Comparison of ENCODE assay signal across 13 mouse cellular contexts in genomic region chrX:5469165-5469564, GRCm38 (mm10). TPM values are rescaled to one million over a fixed set of nuclear protein-coding genes. Genes with fewer than 3 reads are reported as not detected.
DNase-seq lines count a peak whose midpoint lies in the region; ATAC-seq and TF ChIP-seq lines count a peak whose summit lies in the region.
"Had no signal": no experiment of that assay in that cellular context is flagged by ENCODE, and none has a peak within 500 bp of the region (broad histone marks: within the 10 kb centered on the region; RNA-seq: fewer than 3 reads in every experiment).

Gene Mycs (minus strand): TSS chrX:5469265.

- H3K4me2 ChIP-seq in lung, embryonic 14.5 days, result peak within 1 kb of the TSS; percentile 7; the same call in 1 of the 2 replicates
- H3K4me2 ChIP-seq in lung, postnatal 0 days (replicated peaks; ENCODE audit: low read depth, low read length), result no peak within 1 kb of the TSS
- H3K4me2 ChIP-seq in forebrain, embryonic 12.5 days, result peak within 1 kb of the TSS; percentile 34
- H3K4me2 ChIP-seq in limb, embryonic 11.5 days (ENCODE audit: low read depth, severe bottlenecking), result peak within 1 kb of the TSS; percentile 22; the same call in 1 of the 2 replicates
- H3K4me2 ChIP-seq: liver, embryonic 13.5 days had no signal

- no peak for TF ChIP-seq CTCF in lung, embryonic 14.5 days (IDR thresholded peaks at IDR 0.05; ENCODE audit: low read depth)
- TF ChIP-seq CTCF in lung, postnatal 0 days (IDR thresholded peaks at IDR 0.05), result no peak
- TF ChIP-seq CTCF in testis, adult 2 months (IDR thresholded peaks at IDR 0.05; ENCODE audit: control insufficient read depth, insufficient read depth, insufficient replicate concordance, low read depth, low read length), result no peak

- no peak for TF ChIP-seq POLR2A in testis, adult 2 months (IDR thresholded peaks at IDR 0.05; ENCODE audit: control insufficient read depth, low read depth, low read length)

- H3K27me3 ChIP-seq in lung, embryonic 14.5 days (ENCODE audit: insufficient read depth, low read length), result no peaks in the 10 kb centered on the region
- H3K27me3 ChIP-seq in lung, postnatal 0 days (replicated peaks; ENCODE audit: insufficient read depth, low read length), result no peaks in the 10 kb centered on the region
- H3K27me3 ChIP-seq in forebrain, embryonic 12.5 days, result peaks cover 9% of the 10 kb centered on the region
- H3K27me3 ChIP-seq in limb, embryonic 11.5 days (ENCODE audit: control insufficient read depth, insufficient read depth, low read length), result peaks cover 5% of the 10 kb centered on the region; the same call in 1 of the 2 replicates
- H3K27me3 ChIP-seq in testis, adult 2 months (ENCODE audit: control insufficient read depth, insufficient read depth, low read length), result no peaks in the 10 kb centered on the region
- H3K27me3 ChIP-seq: liver, embryonic 13.5 days had no signal

- no peak for ATAC-seq in lung, embryonic 14.5 days (ENCODE audit: insufficient read depth)
- no peak for ATAC-seq in lung, postnatal 0 days
- no peak for ATAC-seq in forebrain, embryonic 12.5 days (ENCODE audit: low FRiP score)
- no peak for ATAC-seq in limb, embryonic 11.5 days (ENCODE audit: insufficient number of reproducible peaks, low FRiP score, low TSS enrichment, low read depth)

- H3K9me3 ChIP-seq in lung, embryonic 14.5 days (ENCODE audit: low read depth, low read length), result no peaks in the 10 kb centered on the region
- H3K9me3 ChIP-seq in lung, postnatal 0 days (ENCODE audit: low read length), result no peaks in the 10 kb centered on the region
- H3K9me3 ChIP-seq in forebrain, embryonic 12.5 days, result no peaks in the 10 kb centered on the region
- no peaks in the 10 kb centered on the region for H3K9me3 ChIP-seq in limb, embryonic 11.5 days (ENCODE audit: control insufficient read depth, low read length)
- H3K9me3 ChIP-seq: G1E; liver, embryonic 13.5 days had no signal

- H3K27ac ChIP-seq in lung, embryonic 14.5 days (ENCODE audit: low read depth), result no peak within 1 kb of the TSS
- H3K27ac ChIP-seq in lung, postnatal 0 days (ENCODE audit: low read length), result no peak within 1 kb of the TSS
- no peak within 1 kb of the TSS for H3K27ac ChIP-seq in forebrain, embryonic 12.5 days
- H3K27ac ChIP-seq in limb, embryonic 11.5 days (replicated peaks; ENCODE audit: low read depth, low read length), result no peak within 1 kb of the TSS
- peak within 1 kb of the TSS; percentile 36; the same call in 1 of the 2 replicates for H3K27ac ChIP-seq in testis, adult 2 months (ENCODE audit: control insufficient read depth, insufficient read depth, low read depth, low read length)
- H3K27ac ChIP-seq: liver, embryonic 13.5 days had no signal

- DNase-seq in lung, embryonic 14.5 days, result no peak
- no peak for DNase-seq in lung, postnatal 0 days (ENCODE audit: low spot score)
- no peak for DNase-seq in limb, embryonic 11.5 days (ENCODE audit: low spot score)
- no peak for DNase-seq in retina, embryonic 14.5 days (ENCODE audit: low spot score)
- DNase-seq in ovary, adult 18-20 months (ENCODE audit: low spot score), result no peak
- DNase-seq: adrenal gland, adult 2 months; cerebellum, adult 9-11 months; kidney, postnatal 4 days; liver, embryonic 13.5 days; thymus, postnatal 25 days had no signal

- no peaks in the 10 kb centered on the region for H3K36me3 ChIP-seq in lung, embryonic 14.5 days (ENCODE audit: insufficient read depth)
- H3K36me3 ChIP-seq in lung, postnatal 0 days (ENCODE audit: insufficient read depth, low read length), result no peaks in the 10 kb centered on the region
- no peaks in the 10 kb centered on the region for H3K36me3 ChIP-seq in forebrain, embryonic 12.5 days (replicated peaks)
- no peaks in the 10 kb centered on the region for H3K36me3 ChIP-seq in limb, embryonic 11.5 days (ENCODE audit: control insufficient read depth, insufficient read depth, low read length)
- H3K36me3 ChIP-seq in testis, adult 2 months (ENCODE audit: control insufficient read depth, insufficient read depth, low read length), result no peaks in the 10 kb centered on the region
- H3K36me3 ChIP-seq: G1E; liver, embryonic 13.5 days had no signal

- no peak within 1 kb of the TSS for H3K9ac ChIP-seq in lung, embryonic 14.5 days
- no peak within 1 kb of the TSS for H3K9ac ChIP-seq in lung, postnatal 0 days (replicated peaks; ENCODE audit: low read depth)
- no peak within 1 kb of the TSS for H3K9ac ChIP-seq in forebrain, embryonic 12.5 days
- no peak within 1 kb of the TSS for H3K9ac ChIP-seq in limb, embryonic 11.5 days (ENCODE audit: low read length)
- H3K9ac ChIP-seq: liver, embryonic 13.5 days had no signal

- no peak within 1 kb of the TSS for H3K4me3 ChIP-seq in lung, embryonic 14.5 days (ENCODE audit: low read depth, low read length)
- H3K4me3 ChIP-seq in lung, postnatal 0 days (ENCODE audit: low read depth, low read length), result no peak within 1 kb of the TSS
- peak within 1 kb of the TSS; percentile 13; the same call in 1 of the 2 replicates for H3K4me3 ChIP-seq in forebrain, embryonic 12.5 days (replicated peaks)
- no peak within 1 kb of the TSS for H3K4me3 ChIP-seq in limb, embryonic 11.5 days (ENCODE audit: low read depth, low read length)
- peak within 1 kb of the TSS; percentile 28 for H3K4me3 ChIP-seq in testis, adult 2 months (ENCODE audit: control insufficient read depth, low read depth, low read length)
- H3K4me3 ChIP-seq: liver, embryonic 13.5 days had no signal

- 70% methylated on average over 3 of the region's 3 CpGs for WGBS in lung, embryonic 14.5 days
- WGBS in lung, postnatal 0 days, result 74% methylated on average over 3 of the region's 3 CpGs
- 83% methylated on average over 3 of the region's 3 CpGs for WGBS in forebrain, embryonic 12.5 days
- WGBS in limb, embryonic 11.5 days, result 92% methylated on average over 3 of the region's 3 CpGs

- no peaks in the 10 kb centered on the region for H3K4me1 ChIP-seq in lung, embryonic 14.5 days (ENCODE audit: insufficient read depth)
- H3K4me1 ChIP-seq in lung, postnatal 0 days (ENCODE audit: insufficient read depth, low read depth, low read length), result no peaks in the 10 kb centered on the region
- H3K4me1 ChIP-seq in forebrain, embryonic 12.5 days, result no peaks in the 10 kb centered on the region
- H3K4me1 ChIP-seq in limb, embryonic 11.5 days (ENCODE audit: control insufficient read depth, insufficient read depth, low read length), result no peaks in the 10 kb centered on the region
- H3K4me1 ChIP-seq in testis, adult 2 months (ENCODE audit: control insufficient read depth, insufficient read depth, low read length), result peaks cover 7% of the 10 kb centered on the region
- H3K4me1 ChIP-seq: liver, embryonic 13.5 days had no signal

- TF ChIP-seq EP300 in lung, postnatal 0 days (IDR thresholded peaks at IDR 0.05), result no peak

RNA-seq across cellular contexts. Expression of gene Mycs, which starts in this region (rescaled TPM):
- polyA plus RNA-seq in lung, embryonic 14.5 days (2014; fragmentation: Nextera tagmentation; extraction: Ambion mirVana), result not detected in 2 replicates
- not detected in 2 replicates for polyA plus RNA-seq in lung, postnatal 0 days (2015; fragmentation: Nextera tagmentation; extraction: Ambion mirVana)
- not detected in 2 replicates for polyA plus RNA-seq in forebrain, embryonic 12.5 days (2016; fragmentation: Nextera tagmentation; extraction: Ambion mirVana)
- not detected in 2 replicates for polyA plus RNA-seq in limb, embryonic 11.5 days (2014; fragmentation: Nextera tagmentation; extraction: Ambion mirVana)
- polyA plus RNA-seq in testis, adult 2 months (2012; rRNA removed), result 0.18 and 0.21 TPM in 2 replicates
- polyA plus RNA-seq: adrenal gland, adult 2 months; G1E; liver, embryonic 13.5 days had no signal

Comparison
In these comparisons a context has a peak if more than half of its experiments do, and no peak if none do; other contexts are left out.
1. H3K4me3 ChIP-seq: peak in forebrain, embryonic 12.5 days (single experiment) and testis, adult 2 months (single experiment); none in lung, embryonic 14.5 days (single experiment), lung, postnatal 0 days (single experiment) and limb, embryonic 11.5 days (single experiment).